Mouse (Mus musculus) retina, adult 2 months (tissue): ENCODE data around the gene St6galnac4.

Experiments used
- DNase-seq: peaks from one replicate; pipeline ENCODE4 v3.0.0-alpha.2; 2012; ENCODE audit warnings: low read depth, low spot score

The St6galnac4 gene

DNA sequence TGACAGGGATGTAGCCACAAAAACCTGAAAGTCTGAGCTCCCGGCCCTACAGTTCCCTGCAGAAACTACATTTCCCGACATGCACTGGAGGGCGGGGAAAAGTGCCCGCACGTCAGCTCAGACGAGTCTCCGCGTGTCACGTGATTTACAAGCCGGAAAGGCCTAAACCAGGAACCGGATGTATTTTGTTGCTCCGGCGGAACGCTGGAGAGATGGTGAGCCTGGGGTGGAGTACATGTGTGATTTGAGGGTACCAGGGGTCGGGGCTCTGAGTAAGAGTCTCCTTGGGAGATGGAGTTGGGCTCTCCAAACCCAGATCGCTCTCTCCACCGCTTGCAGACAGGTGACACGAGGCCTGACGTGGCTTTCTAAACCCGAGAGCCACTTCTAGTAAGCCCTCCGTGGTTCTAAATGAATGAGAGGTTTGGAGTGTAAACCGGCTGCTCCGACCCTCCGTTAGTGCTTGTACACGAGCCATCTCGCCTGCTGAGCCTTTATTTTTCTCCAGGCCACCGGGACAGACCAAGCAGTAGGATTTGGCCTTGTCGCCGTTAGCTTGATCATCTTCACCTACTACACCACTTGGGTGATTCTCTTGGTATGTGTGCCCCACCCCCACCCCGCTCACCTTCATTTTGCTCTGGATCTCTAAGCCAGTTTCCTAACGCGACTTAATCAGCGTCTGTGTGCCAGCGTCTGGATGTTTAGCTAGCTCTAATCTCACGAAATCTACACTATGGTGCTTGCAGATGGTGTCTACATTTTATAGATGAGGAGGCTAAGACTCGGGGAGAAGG, 16.0 kb upstream of the St6galnac4 start, which contains the start of gene Dpm2:
Gene Dpm2 (plus strand): TSS at position 161 of the 797 bp plus-strand sequence.
- peak; percentile 79 for DNase-seq

DNA sequence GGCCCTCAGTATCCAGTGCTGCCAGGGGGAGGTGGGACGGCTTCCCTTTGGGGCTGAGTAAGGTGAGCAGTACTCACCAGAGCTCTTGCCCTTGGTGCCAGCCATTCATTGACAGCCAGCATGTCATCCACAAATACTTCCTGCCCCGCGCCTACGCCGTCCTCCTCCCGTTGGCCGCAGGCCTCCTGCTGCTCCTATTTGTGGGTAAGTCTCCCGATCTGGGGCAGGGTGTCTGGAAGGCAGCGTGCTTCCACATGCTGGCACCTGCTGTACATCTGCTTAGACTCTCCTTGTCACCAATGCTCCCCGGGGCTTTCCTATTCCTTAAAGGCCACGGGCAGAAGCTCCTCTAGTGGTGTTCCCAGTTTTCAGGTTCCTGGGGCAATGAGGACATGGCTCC, 14.7 kb upstream of the St6galnac4 start:
- DNase-seq = no peak

DNA sequence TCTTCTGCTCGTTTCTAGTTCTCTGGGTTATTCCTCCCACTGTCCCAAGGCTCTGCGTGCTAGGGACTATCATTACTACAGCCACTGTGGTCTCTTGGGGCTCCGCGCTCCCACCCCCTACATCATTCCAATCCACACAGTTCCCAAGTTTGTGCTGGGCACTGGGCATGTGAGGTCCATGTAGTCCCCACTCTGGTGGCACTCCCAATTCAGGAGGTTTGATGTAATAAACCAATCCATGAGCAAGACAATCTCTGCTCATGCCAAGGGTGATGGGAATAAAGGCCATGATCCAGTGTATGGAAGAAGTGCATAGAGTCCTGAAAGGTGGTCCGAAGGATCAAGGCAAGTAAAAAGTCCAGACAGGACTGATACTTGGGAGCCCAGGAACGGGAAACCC, 12.4 kb upstream of the St6galnac4 start, which contains the start of gene Pip5kl1:
Gene Pip5kl1 (plus strand): TSS at position 301 of the 400 bp plus-strand sequence.
- DNase-seq = no peak

DNA sequence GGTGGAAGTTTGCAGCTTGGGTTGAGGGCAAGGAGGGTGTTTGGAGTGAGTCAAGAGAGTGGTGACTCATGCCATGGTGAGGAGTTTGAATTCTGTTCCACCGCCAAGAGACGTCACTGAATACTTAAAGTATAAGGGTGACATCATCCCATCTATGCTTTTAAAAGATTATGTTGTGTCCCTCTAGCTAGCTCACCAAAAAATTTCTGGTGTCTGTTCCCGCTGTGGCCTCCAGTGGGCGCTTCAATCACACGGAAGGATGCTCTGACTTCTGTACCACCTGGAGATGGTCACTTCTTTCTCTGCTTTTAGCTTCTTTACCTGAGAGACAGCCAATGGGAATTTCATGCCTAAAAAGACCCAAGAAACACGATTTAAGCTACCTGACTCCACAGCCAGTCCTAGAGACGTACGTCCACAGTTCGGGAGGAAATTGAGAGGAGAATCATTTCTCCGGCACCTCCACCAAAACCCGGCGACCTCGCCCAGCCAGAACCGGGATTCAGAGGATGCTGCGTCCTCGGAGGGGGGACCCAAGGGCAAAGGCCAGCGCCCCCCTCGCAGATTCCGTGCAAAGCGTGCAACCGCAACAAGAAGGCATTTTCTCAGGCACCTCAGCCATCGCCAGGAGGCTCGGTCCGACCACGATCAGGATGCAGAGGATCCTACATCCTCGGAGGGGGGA, 11.9 kb upstream of the St6galnac4 start:
- no peak for DNase-seq

DNA sequence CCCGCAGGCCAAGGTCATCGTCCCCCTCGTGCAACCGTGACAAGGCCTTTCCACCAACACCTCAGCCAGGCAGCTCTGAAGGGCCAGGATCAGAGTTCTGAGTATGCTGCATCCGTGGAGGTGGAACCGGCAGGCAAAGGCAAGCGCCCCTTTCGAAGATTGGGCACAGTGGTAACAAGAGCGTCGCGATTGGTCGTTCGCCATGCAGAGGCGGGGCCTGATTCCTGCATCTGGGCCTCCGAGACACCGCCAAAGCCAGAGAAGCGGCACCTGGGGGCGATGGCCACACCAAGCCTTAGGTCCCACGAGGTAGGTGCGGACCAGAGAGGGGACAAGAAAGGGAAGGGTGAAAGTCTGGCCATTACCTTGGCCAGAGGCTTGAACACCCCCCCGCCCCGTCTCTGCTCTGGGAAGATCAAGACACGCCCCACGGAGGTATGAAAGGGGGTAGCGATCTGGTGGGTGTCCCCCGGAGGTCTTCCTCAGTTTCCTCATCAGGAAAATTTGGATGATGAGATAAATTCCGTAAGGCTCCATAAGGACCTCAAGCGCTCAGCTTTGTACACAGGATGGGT, 11.2 kb upstream of the St6galnac4 start, which contains the start of gene 9430097D07Rik:
Gene 9430097D07Rik (minus strand): TSS at position 99 of the 575 bp plus-strand sequence.
- no peak for DNase-seq

DNA sequence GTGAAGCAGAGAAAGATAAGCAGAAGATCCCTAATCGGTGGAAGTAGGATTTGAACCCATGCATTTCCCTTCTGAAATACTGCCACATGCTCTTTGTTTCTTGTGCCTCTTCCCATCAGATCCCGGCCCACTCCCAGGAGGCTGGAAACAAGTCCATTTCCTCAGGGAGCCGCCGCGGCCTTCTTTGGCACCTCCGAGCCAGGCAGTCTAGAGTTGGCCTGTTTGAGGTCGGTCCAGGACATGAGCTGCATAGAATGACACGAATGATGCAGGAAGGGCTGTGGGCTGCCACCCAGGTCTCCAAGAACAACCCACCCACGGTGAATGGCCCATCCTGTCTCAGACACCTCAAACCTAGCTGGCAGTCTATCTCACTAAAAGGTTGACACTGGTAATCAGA, 10.4 kb upstream of the St6galnac4 start:
- no peak for DNase-seq

DNA sequence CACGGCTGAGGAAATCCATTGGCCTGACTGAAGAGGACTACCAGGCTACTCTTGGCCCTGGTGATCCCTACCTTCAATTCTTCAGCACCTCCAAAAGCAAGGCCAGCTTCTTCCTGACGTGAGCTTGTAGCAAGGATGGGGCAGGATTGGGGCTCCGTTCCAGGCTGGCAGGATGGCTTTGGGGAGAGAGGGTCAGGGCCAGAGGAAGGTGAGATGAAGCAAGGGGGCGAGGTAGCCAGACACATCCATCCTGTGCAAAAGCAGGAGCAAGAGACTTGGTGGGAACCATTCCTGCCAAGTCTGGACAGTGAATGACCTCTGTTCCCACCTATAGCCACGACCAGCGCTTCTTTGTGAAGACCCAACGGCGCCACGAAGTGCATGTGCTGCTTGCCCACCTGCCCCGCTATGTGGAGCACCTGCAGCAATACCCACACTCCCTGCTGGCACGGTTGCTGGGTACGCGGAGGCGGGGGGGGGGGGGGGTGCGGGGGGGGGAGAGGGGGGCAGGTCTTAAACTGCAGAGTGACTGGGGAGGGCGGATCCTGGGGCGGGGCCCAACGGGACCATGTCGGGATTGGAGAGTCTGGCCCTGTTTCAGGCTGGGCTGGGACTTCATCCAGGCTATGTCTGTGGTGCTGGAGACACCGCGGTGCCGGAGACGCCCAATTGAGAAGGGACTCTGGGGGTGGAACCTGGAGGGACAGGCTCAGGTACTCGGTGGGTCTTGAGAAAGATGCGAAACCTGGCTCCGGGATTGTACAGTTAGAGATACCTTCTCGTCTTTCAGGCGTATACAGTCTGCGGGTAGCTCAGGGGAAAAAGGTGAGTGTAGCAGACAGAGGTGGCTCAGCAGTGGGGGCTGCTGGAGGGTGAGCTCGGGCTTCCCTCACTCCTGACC, 8.5 kb upstream of the St6galnac4 start:
- no peak for DNase-seq

DNA sequence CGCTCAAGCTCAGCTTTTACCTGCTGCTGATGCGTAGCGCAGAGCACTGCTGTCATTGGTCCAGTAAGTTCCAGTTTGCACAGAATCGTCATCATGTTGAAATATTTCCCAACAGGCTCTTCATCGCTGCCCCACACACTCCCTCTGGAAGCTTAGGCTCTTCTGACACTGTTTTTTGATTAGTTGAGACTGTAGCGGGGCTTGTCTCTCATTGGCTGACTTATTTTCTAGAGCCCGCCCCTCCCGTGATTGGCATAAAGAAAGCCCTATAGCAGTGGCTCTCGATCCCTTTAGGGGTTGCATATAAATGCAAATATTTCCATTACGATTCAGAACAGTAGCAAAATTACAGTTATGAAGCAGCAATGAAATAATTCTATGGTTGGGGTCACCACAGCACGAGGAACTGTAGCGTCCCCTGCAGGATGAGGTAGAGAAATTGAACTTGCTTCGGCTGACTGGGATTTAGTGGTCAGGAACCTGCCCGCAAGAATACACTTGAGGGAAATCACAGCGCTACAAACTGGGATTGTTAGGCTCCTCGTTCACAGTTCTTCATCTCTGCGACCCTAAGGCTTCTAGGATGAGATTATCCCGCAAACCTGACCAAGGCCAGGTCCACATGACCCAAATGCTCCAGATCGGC, 5.3 kb upstream of the St6galnac4 start:
- DNase-seq = no peak

DNA sequence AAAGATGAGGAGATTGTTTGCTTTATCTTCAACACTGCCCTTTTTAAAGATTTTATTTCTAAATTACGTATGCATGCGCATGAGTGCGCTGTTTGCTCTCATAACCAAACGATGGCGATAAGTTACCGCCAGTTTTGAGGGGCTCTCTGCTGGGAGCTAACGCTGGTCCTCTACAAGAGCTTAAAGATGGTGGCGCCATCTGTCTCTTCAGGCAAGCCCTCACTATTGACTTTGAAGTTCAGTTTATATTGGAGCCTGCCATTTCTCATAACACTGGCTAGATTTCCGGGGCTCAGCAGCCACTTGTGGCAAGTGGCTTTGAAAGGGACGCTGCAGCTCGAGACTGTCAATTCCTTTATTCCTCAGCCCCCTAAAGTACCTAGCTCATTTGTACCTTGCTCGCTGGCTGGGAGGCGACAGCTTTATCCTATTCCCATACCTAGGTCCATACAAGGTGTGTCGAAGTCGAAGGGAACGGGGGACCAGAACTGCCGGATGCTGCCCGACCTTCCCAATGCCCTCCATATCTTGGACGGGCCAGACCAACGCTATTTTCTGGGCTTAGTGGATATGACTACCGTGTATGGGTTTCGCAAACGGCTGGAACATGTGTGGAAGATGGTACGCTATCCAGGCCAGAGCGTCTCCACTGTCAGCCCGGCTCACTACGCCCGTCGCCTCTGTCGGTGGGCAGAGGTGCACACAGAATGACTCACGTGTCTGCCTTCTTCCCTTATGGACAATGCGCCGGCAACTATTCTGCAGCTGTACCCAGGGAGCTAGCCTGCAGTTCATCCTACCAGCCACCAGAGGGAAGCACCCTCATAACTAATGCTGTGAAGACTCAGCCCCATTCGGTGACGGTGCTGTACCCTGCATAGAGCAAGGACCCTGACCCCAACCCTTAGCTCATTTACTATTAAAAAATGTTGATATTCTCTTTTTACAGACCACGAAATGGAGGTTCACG, 3.8 kb upstream of the St6galnac4 start:
- DNase-seq = no peak

DNA sequence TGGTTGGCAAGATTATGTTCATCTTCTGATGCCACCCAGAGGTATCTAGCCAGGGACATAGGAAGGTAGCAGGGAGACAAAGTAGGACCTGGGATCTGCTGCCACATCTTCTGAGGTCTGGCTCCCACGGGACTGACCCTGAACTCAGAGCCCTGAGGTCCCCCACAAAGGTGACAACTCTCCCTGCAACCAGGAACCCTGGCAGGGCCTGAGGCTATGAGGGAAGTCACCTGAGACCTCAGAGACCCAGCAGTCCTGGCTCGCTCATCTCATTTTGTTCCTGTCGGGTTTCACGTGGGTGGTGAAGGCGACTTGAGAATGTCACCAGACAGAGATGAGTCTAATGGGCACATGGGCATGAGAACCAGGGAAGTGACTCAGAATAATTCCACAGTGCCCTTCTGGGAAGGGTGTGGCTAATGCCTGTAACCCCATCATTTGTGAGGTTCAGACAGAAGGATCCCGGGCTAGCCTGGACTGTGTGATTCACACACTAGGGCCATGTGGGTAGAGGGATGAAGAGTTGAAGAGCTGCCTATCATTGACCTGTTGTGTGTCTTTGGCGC, 1.7 kb upstream of the St6galnac4 start:
- DNase-seq = no peak

DNA sequence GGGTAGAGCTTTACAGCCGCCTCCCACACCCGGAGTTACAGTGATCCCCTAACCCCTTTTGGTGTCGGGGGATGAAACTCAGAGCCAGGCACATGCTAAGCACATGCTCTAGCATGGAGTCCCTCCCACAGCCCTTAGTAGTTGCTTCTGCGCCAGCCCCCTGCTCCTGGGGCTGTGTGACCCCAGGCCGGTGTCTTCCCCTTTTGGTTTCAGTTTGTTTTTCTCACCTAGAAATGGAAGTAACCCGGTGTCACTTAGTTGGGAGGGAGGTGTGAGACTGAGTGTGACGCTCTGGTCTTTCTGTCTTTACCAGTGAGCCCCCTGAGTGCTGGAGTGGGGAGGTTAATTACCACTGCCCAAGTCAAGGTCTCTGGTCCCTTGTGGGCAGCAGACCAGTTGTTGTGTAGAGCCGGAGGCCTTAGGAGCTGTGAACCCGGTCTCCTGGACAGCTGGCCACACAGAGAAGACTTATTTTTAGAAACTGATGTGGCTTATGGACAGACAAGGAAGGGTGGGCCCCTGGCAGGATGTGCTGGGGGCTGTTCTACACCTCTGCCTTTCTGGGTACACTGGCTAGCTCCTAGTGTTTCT, 931 bp downstream of the St6galnac4 start:
- DNase-seq = no peak

DNA sequence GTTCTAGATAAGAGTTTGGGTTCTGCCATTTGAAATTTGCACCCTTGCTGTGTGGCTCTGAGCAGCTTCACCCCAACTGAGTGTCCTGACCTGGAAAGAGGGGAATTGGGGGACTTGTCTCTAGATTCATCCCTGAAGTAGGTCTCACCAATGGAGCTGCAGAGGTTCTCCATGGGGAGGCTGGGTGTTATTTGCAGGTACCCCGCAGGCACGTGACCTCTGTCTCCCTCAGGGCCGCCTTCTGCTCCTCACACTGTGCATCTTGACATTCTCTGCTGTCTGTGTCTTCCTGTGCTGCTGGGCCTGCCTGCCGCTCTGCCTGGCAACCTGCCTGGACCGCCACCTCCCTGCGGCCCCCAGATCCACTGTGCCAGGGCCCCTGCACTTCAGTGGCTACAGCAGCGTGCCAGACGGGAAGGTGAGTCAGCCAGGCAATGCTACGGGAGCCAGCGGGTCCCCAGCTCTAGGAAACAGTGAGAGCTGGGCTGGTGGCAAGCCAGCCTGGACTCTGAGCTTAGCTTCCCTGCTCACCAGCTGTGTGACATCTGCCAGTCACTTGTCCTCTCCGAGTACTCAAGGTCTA, 2.4 kb downstream of the St6galnac4 start:
- no peak for DNase-seq

DNA sequence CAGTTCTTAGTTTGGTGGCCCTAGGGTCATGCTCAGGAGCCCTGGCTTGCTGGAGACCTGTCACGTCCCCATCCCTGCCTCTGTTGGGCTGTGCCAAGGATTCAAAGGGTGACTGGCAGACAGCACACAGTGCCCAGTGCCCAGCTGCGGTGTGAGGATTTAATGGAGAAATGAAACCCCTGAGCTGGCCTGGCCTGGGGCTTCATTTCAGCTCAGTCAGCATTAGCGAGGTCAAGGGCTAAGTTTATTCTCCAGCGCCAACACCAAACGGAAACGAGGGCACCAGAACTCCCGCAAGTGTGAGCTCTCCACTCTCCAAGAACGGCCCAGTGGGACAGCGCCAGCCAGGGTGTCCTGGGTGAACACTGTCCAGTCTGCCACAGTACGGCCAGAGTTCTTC, 3.3 kb downstream of the St6galnac4 start:
- no peak for DNase-seq

DNA sequence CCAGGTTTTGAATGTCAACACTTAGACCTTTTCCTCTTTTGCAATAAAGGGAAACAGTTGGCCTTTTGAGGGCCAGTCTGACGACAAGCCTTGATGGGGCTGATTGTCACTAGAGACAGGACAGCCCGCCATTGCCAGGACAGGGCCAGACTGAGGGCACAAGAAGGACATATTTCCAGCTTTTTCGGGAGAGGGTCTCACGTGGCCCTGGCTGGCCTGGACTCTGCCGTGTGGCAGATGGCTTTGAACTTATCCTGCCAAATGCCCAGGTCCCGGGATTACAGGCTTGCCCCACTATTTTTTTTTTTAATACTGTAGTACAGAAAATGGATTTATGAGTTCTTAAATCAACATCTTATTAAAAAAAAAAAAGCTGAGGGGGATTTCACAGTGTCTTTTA, 4.4 kb downstream of the St6galnac4 start:
- no peak for DNase-seq

DNA sequence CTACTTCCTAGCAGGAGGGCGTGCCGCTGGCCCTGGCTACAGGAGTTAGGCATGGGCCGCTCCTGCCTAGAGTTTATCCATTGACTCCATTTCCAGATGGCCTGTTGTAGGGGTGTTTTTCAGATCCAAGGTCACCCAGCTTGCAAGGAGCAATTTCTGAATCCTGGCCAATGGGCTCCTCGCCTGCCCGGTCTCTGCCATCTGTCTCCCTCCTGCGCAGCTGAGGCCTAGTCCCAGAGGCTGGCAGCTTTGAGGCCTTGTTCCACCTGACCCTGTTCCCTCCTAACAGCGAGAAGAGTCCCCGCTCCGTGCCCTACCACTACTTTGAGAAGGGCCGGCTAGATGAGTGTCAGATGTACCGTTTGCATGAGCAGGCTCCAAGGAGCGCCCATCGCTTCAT, 9.8 kb downstream of the St6galnac4 start:
- no peak for DNase-seq

DNA sequence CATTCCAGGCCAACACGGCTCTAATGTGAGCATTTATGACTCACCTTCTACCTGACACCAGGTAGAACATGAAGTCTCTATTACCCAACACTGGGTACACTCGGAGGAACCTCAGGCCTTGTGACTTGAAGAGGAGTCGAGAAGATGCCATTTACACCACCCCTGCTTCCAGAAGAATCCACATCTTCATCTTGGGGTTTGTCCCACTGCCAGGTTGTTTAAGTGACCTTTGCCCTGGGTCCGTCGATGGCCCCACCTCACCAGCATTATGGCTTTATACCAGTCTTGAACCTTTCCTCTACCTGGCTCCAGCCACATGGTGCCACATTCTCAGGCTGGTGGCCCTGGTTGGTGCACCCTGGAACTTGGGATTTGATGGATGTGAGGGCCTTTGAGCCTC, 10.4 kb downstream of the St6galnac4 start:
- DNase-seq = no peak

DNA sequence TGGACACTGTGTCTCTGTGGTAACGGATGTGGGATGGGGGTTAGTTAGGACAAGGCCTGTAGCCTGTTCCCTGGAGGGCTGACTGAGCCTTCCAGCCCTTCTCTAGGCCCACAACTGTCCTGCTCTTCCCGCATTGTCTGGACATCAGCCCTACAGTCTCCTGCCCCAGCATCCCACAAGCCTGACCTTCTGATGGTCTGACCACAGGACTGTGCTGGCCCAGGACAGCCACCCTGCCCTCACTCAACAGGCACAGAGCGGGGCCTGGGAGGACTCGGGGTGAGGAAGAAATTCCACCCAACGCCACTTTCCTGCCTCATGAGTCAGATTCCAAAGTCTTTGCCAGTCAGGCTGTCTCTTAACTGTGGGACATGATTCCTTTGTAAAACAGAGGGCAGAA, 10.8 kb downstream of the St6galnac4 start:
- no peak for DNase-seq

DNA sequence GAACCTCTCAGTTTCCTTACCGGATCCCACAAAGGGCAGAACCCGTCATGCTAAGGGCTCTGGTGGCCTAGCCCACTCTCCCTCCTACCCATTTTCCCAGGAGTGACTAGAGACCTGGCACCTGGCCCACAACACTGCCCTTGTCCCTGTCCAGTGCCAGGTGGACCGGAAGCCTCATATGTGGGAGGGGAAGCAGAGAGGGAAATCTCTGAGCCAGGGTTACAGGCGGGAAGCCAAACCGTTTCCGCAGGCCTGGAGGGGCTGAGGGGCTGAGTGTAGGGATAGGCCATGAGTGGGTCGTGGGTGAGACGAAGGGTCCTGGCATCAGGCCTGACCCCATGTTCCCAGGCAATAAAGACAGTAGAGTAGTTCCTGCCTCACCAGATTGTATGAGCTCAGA, 11.6 kb downstream of the St6galnac4 start:
- DNase-seq = no peak

DNA sequence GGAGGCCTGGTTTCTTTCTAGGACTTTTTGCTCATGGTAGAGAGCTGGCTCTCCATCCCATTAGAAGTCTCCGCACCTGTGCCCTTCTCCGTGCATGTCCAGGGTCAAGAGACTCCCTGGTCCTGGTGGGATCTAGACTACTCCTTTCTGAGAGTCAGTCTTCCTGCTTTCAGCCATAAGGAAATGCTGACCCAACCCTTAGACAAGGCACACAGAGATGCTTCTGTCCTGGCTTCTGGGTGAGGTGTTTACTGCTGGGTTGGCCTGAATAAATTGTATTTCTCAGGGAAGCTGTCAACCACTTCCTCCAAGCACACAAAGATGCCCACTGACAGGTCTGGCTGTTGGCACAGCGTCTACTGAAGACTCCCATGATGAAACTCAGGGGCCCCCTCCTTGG, 12.5 kb downstream of the St6galnac4 start, which contains the start of gene St6galnac6:
Gene St6galnac6 (plus strand): TSS at position 301 of the 400 bp plus-strand sequence.
- no peak for DNase-seq
